Mouse (Mus musculus) heart, postnatal 0 days (tissue): ENCODE measurements around the gene Fam129c.

Source experiments
- CTCF ChIP-seq: IDR thresholded peaks from 2 replicates; pipeline ENCODE4 v1.5.1; 2016; ENCODE audit warnings: antibody characterized with exemption, control low read depth, low read depth
- EP300 ChIP-seq: IDR thresholded peaks from 2 replicates; pipeline ENCODE4 v1.6.1; 2016; ENCODE audit warnings: antibody characterized with exemption, low read depth

- TF ChIP-seq CTCF (no peak), EP300 (no peak)
These were observed 48.1 kb downstream of the Fam129c start for GRCm38 (mm10) chr8:71645510-71645909.
